9 mouse cellular contexts compared by ENCODE assay signal in the genomic region with DNA sequence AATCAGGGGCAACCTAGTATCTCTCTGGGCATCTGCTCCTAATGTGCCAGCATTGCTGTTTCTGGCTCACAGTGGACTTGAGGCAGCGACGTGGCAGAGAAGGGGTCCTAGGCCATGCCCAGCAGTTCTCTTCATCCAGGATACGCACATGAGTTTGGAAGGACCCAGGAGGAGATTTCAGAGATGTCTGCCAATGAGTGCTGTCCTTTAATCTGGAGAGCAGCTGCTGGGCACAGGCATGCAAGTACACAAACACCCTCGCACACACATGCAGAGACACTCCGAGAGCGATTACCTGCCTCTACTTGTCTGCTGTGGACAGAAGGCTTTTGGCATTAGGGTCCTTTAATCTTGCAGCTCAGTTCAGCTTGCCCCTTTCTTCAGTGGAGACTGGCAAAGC. TPM values are rescaled to one million over a fixed set of nuclear protein-coding genes. Genes with fewer than 3 reads are reported as not detected.
A peak's percentile ranks its signal among the peaks of the same experiment; 100 is the strongest.
DNase-seq lines count a peak whose midpoint lies in the region; ATAC-seq and TF ChIP-seq lines count a peak whose summit lies in the region.
"Had no signal": no experiment of that assay in that cellular context is flagged by ENCODE, and none has a peak within 500 bp of the region (broad histone marks: within the 10 kb centered on the region; RNA-seq: fewer than 3 reads in every experiment).

A gene (plus strand): TSS at position 343 of the 400 bp plus-strand sequence.

- no peak within 1 kb of the TSS for H3K4me2 ChIP-seq in lung, postnatal 0 days (replicated peaks; ENCODE audit: low read depth, low read length)
- H3K4me2 ChIP-seq in embryonic facial prominence, embryonic 12.5 days (replicated peaks), result no peak within 1 kb of the TSS
- peak within 1 kb of the TSS; percentile 68 for H3K4me2 ChIP-seq in heart, embryonic 16.5 days (ENCODE audit: low read depth, low read length)
- H3K4me2 ChIP-seq in neural tube, embryonic 15.5 days, result no peak within 1 kb of the TSS
- H3K4me2 ChIP-seq: forebrain, embryonic 12.5 days had no signal

- no peak for DNase-seq in lung, postnatal 0 days (ENCODE audit: low spot score)
- DNase-seq in lung, adult 18-20 months, result no peak
- DNase-seq in spleen, adult 18-20 months, result no peak
- no peak for DNase-seq in right cerebral cortex, postnatal 25 days

- WGBS in lung, postnatal 0 days, result 71% methylated on average over 6 of the region's 6 CpGs
- 71% methylated on average over 6 of the region's 6 CpGs for whole genome bisulfite sequencing in embryonic facial prominence, embryonic 12.5 days
- 47% methylated on average over 6 of the region's 6 CpGs for WGBS in heart, embryonic 16.5 days
- 81% methylated on average over 6 of the region's 6 CpGs for WGBS in neural tube, embryonic 15.5 days

- no peaks in the 10 kb centered on the region for H3K4me1 ChIP-seq in lung, postnatal 0 days (ENCODE audit: insufficient read depth, low read depth, low read length)
- H3K4me1 ChIP-seq in embryonic facial prominence, embryonic 12.5 days, result peaks cover 25% of the 10 kb centered on the region; the same call in 1 of the 2 replicates
- peaks cover 18% of the 10 kb centered on the region for H3K4me1 ChIP-seq in heart, embryonic 16.5 days (ENCODE audit: control insufficient read depth, insufficient read depth, low read length)
- no peaks in the 10 kb centered on the region for H3K4me1 ChIP-seq in neural tube, embryonic 15.5 days

- no peak for ATAC-seq in lung, postnatal 0 days
- ATAC-seq in embryonic facial prominence, embryonic 12.5 days (ENCODE audit: insufficient number of reproducible peaks, insufficient read depth, low FRiP score, low TSS enrichment), result no peak
- ATAC-seq in heart, embryonic 16.5 days (replicated peaks; ENCODE audit: extremely low read depth, insufficient read depth, low FRiP score), result peak; percentile 31
- ATAC-seq in neural tube, embryonic 15.5 days (ENCODE audit: low FRiP score), result peak; percentile 3; the same call in 1 of the 2 replicates
- no peak for ATAC-seq in erythroid progenitor cell, adult 5-6 weeks (replicated peaks; ENCODE audit: low FRiP score, poor library complexity, severe bottlenecking)

- no peak for TF ChIP-seq CTCF in lung, postnatal 0 days (IDR thresholded peaks at IDR 0.05)

- no peak within 1 kb of the TSS for H3K27ac ChIP-seq in lung, postnatal 0 days (ENCODE audit: low read length)
- no peak within 1 kb of the TSS; the same call in 1 of the 2 replicates for H3K27ac ChIP-seq in embryonic facial prominence, embryonic 12.5 days
- H3K27ac ChIP-seq in heart, embryonic 16.5 days (ENCODE audit: low read length), result peak within 1 kb of the TSS; percentile 86
- no peak within 1 kb of the TSS for H3K27ac ChIP-seq in neural tube, embryonic 15.5 days (replicated peaks)
- H3K27ac ChIP-seq: forebrain, embryonic 12.5 days had no signal

- no peaks in the 10 kb centered on the region for H3K36me3 ChIP-seq in lung, postnatal 0 days (ENCODE audit: insufficient read depth, low read length)
- no peaks in the 10 kb centered on the region for H3K36me3 ChIP-seq in embryonic facial prominence, embryonic 12.5 days
- H3K36me3 ChIP-seq in heart, embryonic 16.5 days (ENCODE audit: control insufficient read depth, insufficient read depth), result no peaks in the 10 kb centered on the region
- H3K36me3 ChIP-seq in neural tube, embryonic 15.5 days, result no peaks in the 10 kb centered on the region
- H3K36me3 ChIP-seq: forebrain, embryonic 12.5 days had no signal

- H3K27me3 ChIP-seq in lung, postnatal 0 days (replicated peaks; ENCODE audit: insufficient read depth, low read length), result no peaks in the 10 kb centered on the region
- no peaks in the 10 kb centered on the region for H3K27me3 ChIP-seq in embryonic facial prominence, embryonic 12.5 days
- no peaks in the 10 kb centered on the region for H3K27me3 ChIP-seq in heart, embryonic 16.5 days (ENCODE audit: control insufficient read depth, insufficient read depth, low read length)
- no peaks in the 10 kb centered on the region for H3K27me3 ChIP-seq in neural tube, embryonic 15.5 days (replicated peaks)
- H3K27me3 ChIP-seq: forebrain, embryonic 12.5 days had no signal

- H3K9me3 ChIP-seq in lung, postnatal 0 days (ENCODE audit: low read length), result no peaks in the 10 kb centered on the region
- H3K9me3 ChIP-seq in embryonic facial prominence, embryonic 12.5 days, result no peaks in the 10 kb centered on the region
- H3K9me3 ChIP-seq in heart, embryonic 16.5 days (replicated peaks; ENCODE audit: control insufficient read depth, low read length), result no peaks in the 10 kb centered on the region
- no peaks in the 10 kb centered on the region for H3K9me3 ChIP-seq in neural tube, embryonic 15.5 days (replicated peaks)
- H3K9me3 ChIP-seq: forebrain, embryonic 12.5 days had no signal

- H3K4me3 ChIP-seq in lung, postnatal 0 days (ENCODE audit: low read depth, low read length), result no peak within 1 kb of the TSS
- no peak within 1 kb of the TSS for H3K4me3 ChIP-seq in embryonic facial prominence, embryonic 12.5 days
- H3K4me3 ChIP-seq in heart, embryonic 16.5 days (ENCODE audit: low read length), result peak within 1 kb of the TSS; percentile 48
- H3K4me3 ChIP-seq in neural tube, embryonic 15.5 days (replicated peaks), result no peak within 1 kb of the TSS
- H3K4me3 ChIP-seq: forebrain, embryonic 12.5 days had no signal

- no peak for TF ChIP-seq EP300 in lung, postnatal 0 days (IDR thresholded peaks at IDR 0.05)

- no peak within 1 kb of the TSS for H3K9ac ChIP-seq in lung, postnatal 0 days (replicated peaks; ENCODE audit: low read depth)
- no peak within 1 kb of the TSS for H3K9ac ChIP-seq in embryonic facial prominence, embryonic 12.5 days
- H3K9ac ChIP-seq in heart, embryonic 16.5 days (ENCODE audit: low read length), result peak within 1 kb of the TSS; percentile 72
- H3K9ac ChIP-seq in neural tube, embryonic 15.5 days (replicated peaks), result no peak within 1 kb of the TSS
- H3K9ac ChIP-seq: forebrain, embryonic 12.5 days had no signal

RNA-seq across cellular contexts. Expression of the gene that starts here (rescaled TPM):
- polyA plus RNA-seq in lung, postnatal 0 days (2015; fragmentation: Nextera tagmentation; extraction: Ambion mirVana), result 37.7 and 41.6 TPM in 2 replicates
- 24.2 and 27.4 TPM in 2 replicates for polyA plus RNA-seq in embryonic facial prominence, embryonic 12.5 days (2016; fragmentation: Nextera tagmentation; extraction: Ambion mirVana)
- 24.2 and 26.7 TPM in 2 replicates for polyA plus RNA-seq in heart, embryonic 16.5 days (2015; fragmentation: Nextera tagmentation; extraction: Ambion mirVana)
- polyA plus RNA-seq in neural tube, embryonic 15.5 days (2015; fragmentation: Nextera tagmentation; extraction: Ambion mirVana), result 3.3 and 7.8 TPM in 2 replicates
- total RNA-seq in erythroid progenitor cell, adult 5-6 weeks (2015; ENCODE audit: low replicate concordance), result 13.4 and 20.2 TPM in 2 replicates
- total RNA-seq in erythroid progenitor cell, adult 5-6 weeks (2017; ENCODE audit: low replicate concordance), result 6.1 and 10.1 TPM in 2 replicates

Comparison
In these comparisons a context has a peak if more than half of its experiments do, and no peak if none do; other contexts are left out.
1. ATAC-seq: peak in heart, embryonic 16.5 days (single experiment) and neural tube, embryonic 15.5 days (single experiment); none in lung, postnatal 0 days (single experiment), embryonic facial prominence, embryonic 12.5 days (single experiment) and erythroid progenitor cell, adult 5-6 weeks (single experiment).